Mouse (Mus musculus): ENCODE measurements around the gene Mrpl4. TPM values are rescaled to one million over a fixed set of nuclear protein-coding genes. Genes with fewer than 3 reads are reported as not detected.

Gene Mrpl4
- total and polyA plus RNA-seq, 3 experiments: 42.1 to 103 (median 94.8) TPM

DNA sequence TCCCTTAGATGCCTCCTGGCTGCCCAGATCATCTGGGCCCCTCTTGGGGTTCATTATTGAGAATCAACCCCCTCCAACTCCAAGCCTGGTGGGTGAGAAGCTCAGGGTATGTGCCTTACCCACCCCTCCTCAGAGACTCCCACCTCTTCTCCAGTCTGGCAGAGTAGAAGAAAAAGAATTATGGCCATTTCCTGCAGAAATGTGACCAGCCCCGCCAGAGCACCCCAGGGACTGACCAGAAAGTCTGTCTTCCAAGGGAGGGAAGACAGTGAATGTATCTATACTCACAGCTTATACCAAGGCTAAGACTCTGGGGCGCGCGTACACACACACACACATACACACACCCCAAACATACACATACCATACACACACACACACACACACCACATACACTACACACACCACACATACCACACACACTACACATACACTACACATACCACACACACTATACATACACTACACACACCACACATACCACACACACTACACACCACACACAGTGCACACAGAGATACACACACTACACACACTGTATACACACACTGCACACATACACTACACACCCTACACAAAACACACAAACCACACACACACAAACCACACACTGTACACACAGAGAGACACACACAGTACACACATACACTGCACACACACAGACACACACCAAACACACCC, 29.4 kb upstream of the Mrpl4 start:
- in situ Hi-C loops (cut with MboI; ENCODE audit: low pct_ligation_motif_present, low pct_unique_long_range_greater_than_20kb, low sequenced_read_pairs): no loop called here
- no peak overlapping the region for H3K4me3 ChIP-seq (replicated peaks in 1 of 3; ENCODE audit: low read depth in 2 of 3, low read length in 2 of 3, poor library complexity in 1 of 3)
- H3K27me3 ChIP-seq (replicated peaks): no peaks in the 10 kb centered on the region
- H3K9me3 ChIP-seq (replicated peaks; ENCODE audit: low read length): no peaks in the 10 kb centered on the region
- peaks cover 1 to 11% of the 10 kb centered on the region in 2 experiments for H3K36me3 ChIP-seq (replicated peaks in 1 of 2; ENCODE audit: control insufficient read depth in 1 of 2, insufficient read depth in 1 of 2, low read length in 1 of 2)
- no peak for DNase-seq (ENCODE audit: extremely low read depth)
- H3K27ac ChIP-seq (ENCODE audit: insufficient read depth, low read depth): no peak overlapping the region; the same call in 1 of the 2 replicates
- no peak overlapping the region for H3K9ac ChIP-seq (ENCODE audit: insufficient read depth, low read depth)
- dilution Hi-C loops (cut with MboI; ENCODE audit: extremely low pct_ligation_motif_present, extremely low pct_unique_long_range_greater_than_20kb, low sequenced_read_pairs): no loop called here
- TF ChIP-seq ZMIZ1 (IDR thresholded peaks at IDR 0.05; ENCODE audit: low read depth, low read length) (no peak), PAX5 (IDR thresholded peaks at IDR 0.05; ENCODE audit: low read length) (no peak), RAD21 (IDR thresholded peaks at IDR 0.05; ENCODE audit: low read depth, low read length) (no peak), NRF1 (IDR thresholded peaks at IDR 0.05; ENCODE audit: low read depth, low read length) (no peak), CHD2 (IDR thresholded peaks at IDR 0.05; ENCODE audit: low read length) (no peak), ZNF384 (IDR thresholded peaks at IDR 0.05; ENCODE audit: low read depth, low read length) (no peak), MAZ (IDR thresholded peaks at IDR 0.05; ENCODE audit: low read depth, low read length) (no peak), USF2 (conservative IDR thresholded peaks at IDR 0.05; ENCODE audit: low read depth, low read length) (no peak), ETS1 (conservative IDR thresholded peaks at IDR 0.05; ENCODE audit: low read depth, low read length) (no peak), ZKSCAN1 (IDR thresholded peaks at IDR 0.05; ENCODE audit: borderline replicate concordance, low read depth, low read length) (no peak), POLR2AphosphoS2 (IDR thresholded peaks at IDR 0.05; ENCODE audit: low read depth, low read length) (no peak), KAT2A (IDR thresholded peaks at IDR 0.05; ENCODE audit: insufficient replicate concordance, low read length) (no peak), MXI1 (IDR thresholded peaks at IDR 0.05; ENCODE audit: low read depth, low read length) (no peak), JUN (IDR thresholded peaks at IDR 0.05; ENCODE audit: insufficient read depth, low read depth, low read length) (no peak), TCF12 (IDR thresholded peaks at IDR 0.05; ENCODE audit: low read depth, low read length) (no peak), HCFC1 (IDR thresholded peaks at IDR 0.05; ENCODE audit: low read depth, low read length) (no peak), ZC3H11A (IDR thresholded peaks at IDR 0.05; ENCODE audit: low read depth, low read length) (no peak), BHLHE40 (IDR thresholded peaks at IDR 0.05; ENCODE audit: low read depth, low read length) (no peak)
- peaks cover 10 to 18% of the 10 kb centered on the region in 2 experiments for H3K4me1 ChIP-seq (ENCODE audit: control insufficient read depth in 1 of 2, insufficient read depth in 2 of 2)
- H3K79me2 ChIP-seq (replicated peaks; ENCODE audit: control insufficient read depth, extremely low read depth, insufficient read depth, poor library complexity, severe bottlenecking): no peaks in the 10 kb centered on the region
- H3K4me2 ChIP-seq (ENCODE audit: insufficient read depth, low read depth, poor library complexity, severe bottlenecking): no peak overlapping the region

- Histone ChIP-seq H3K9ac (ENCODE audit: insufficient read depth, low read depth) (no peak overlapping the region), H3K36me3 (replicated peaks in 1 of 2; ENCODE audit: control insufficient read depth in 1 of 2, insufficient read depth in 1 of 2, low read length in 1 of 2) (peaks cover 0 to 7% of the 10 kb centered on the region in 2 experiments), H3K9me3 (replicated peaks; ENCODE audit: low read length) (no peaks in the 10 kb centered on the region), H3K4me3 (replicated peaks in 1 of 3; ENCODE audit: low read depth in 2 of 3, low read length in 2 of 3, poor library complexity in 1 of 3) (no peak overlapping the region), H3K27ac (ENCODE audit: insufficient read depth, low read depth) (no peak overlapping the region), H3K4me1 (ENCODE audit: control insufficient read depth in 1 of 2, insufficient read depth in 2 of 2) (peaks cover 12 to 23% of the 10 kb centered on the region in 2 experiments), H3K4me2 (ENCODE audit: insufficient read depth, low read depth, poor library complexity, severe bottlenecking) (no peak overlapping the region), H3K27me3 (replicated peaks) (no peaks in the 10 kb centered on the region), H3K79me2 (replicated peaks; ENCODE audit: control insufficient read depth, extremely low read depth, insufficient read depth, poor library complexity, severe bottlenecking) (no peaks in the 10 kb centered on the region)
- dilution Hi-C loops (cut with MboI; ENCODE audit: extremely low pct_ligation_motif_present, extremely low pct_unique_long_range_greater_than_20kb, low sequenced_read_pairs): no loop called here
- in situ Hi-C loops (cut with MboI; ENCODE audit: low pct_ligation_motif_present, low pct_unique_long_range_greater_than_20kb, low sequenced_read_pairs): no loop called here
- TF ChIP-seq MAZ (IDR thresholded peaks at IDR 0.05; ENCODE audit: low read depth, low read length) (no peak), POLR2A (IDR thresholded peaks at IDR 0.05; ENCODE audit: low read depth, low read length) (no peak), SIN3A (IDR thresholded peaks at IDR 0.05; ENCODE audit: low read length) (no peak), SMC3 (IDR thresholded peaks at IDR 0.05; ENCODE audit: low read depth, low read length) (no peak), ZMIZ1 (IDR thresholded peaks at IDR 0.05; ENCODE audit: low read depth, low read length) (no peak), USF1 (IDR thresholded peaks at IDR 0.05; ENCODE audit: low read depth, low read length) (no peak), EP300 (IDR thresholded peaks at IDR 0.05; ENCODE audit: low read length) (no peak), JUND (conservative IDR thresholded peaks at IDR 0.05; ENCODE audit: low read depth, low read length) (no peak), TCF12 (IDR thresholded peaks at IDR 0.05; ENCODE audit: low read depth, low read length) (no peak), TBP (conservative IDR thresholded peaks at IDR 0.05; ENCODE audit: low read depth, low read length) (no peak), MEF2A (IDR thresholded peaks at IDR 0.05; ENCODE audit: borderline replicate concordance, low read depth, low read length) (no peak), GABPA (IDR thresholded peaks at IDR 0.05; ENCODE audit: insufficient replicate concordance, low read depth, low read length) (no peak), JUN (IDR thresholded peaks at IDR 0.05; ENCODE audit: insufficient read depth, low read depth, low read length) (no peak), CHD1 (IDR thresholded peaks at IDR 0.05; ENCODE audit: low read depth, low read length) (no peak), ELF1 (IDR thresholded peaks at IDR 0.05; ENCODE audit: low read depth, low read length) (no peak)
- no peak for DNase-seq (ENCODE audit: extremely low read depth)
These were observed 28.9 kb upstream of the Mrpl4 start for GRCm38 (mm10) chr9:20973682-20974075.
